Mouse (Mus musculus) cortical plate, adult 2 months (tissue): ENCODE data around the gene Hspa2.

Experiments used
- CTCF ChIP-seq: fragments of 200-500 bp; IDR thresholded peaks from 2 replicates; pipeline ENCODE4 v1.5.1; 2011; ENCODE audit warnings: mild to moderate bottlenecking, control low read depth, low read length; ENCODE audit not compliant: insufficient read depth; ENCODE audit errors: extremely low read depth
- POLR2A ChIP-seq: fragments of 200-500 bp; IDR thresholded peaks from 2 replicates; pipeline ENCODE4 v1.6.1; 2011; ENCODE audit warnings: mild to moderate bottlenecking, low read length, control low read depth; ENCODE audit not compliant: insufficient read depth; ENCODE audit errors: extremely low read depth

DNA sequence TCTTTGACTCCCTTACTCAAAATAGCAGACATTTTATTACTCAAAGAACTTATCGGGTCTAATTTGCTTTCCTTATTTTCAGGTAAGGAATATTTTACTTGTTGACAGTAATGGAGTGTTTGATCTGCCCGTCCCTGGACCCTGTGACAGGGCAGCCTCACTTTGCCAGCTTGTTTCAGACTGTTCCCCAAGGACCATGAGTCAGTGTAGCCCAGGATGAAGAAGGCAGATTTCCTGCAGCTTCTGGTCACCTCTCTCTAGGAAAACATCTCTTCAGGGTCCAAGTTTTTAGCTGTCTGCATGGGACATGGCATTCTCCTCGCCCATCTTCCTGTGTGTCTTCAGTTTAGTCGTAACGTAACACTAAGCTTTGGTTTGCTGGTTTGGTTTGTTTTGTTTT lies 6.7 kb upstream of the Hspa2 start:
- TF ChIP-seq POLR2A (no peak), CTCF (no peak)
